ENCODE assay signal across 15 mouse cellular contexts in genomic region chr8:22056850-22057249, GRCm38 (mm10). TPM values are rescaled to one million over a fixed set of nuclear protein-coding genes. Genes with fewer than 3 reads are reported as not detected.
"Had no signal": no experiment of that assay in that cellular context is flagged by ENCODE, and none has a peak within 500 bp of the region (broad histone marks: within the 10 kb centered on the region; RNA-seq: fewer than 3 reads in every experiment).

No protein-coding gene starts in this region.

- ATAC-seq: intestine, postnatal 0 days had no signal

- H3K36me3 ChIP-seq: limb, embryonic 15.5 days; lung, embryonic 15.5 days; midbrain, embryonic 12.5 days; neural tube, embryonic 12.5 days; stomach, embryonic 15.5 days had no signal

- H3K27ac ChIP-seq: left cerebral cortex, adult 2 months; limb, embryonic 15.5 days; lung, embryonic 15.5 days; macrophage; midbrain, embryonic 12.5 days; neural tube, embryonic 12.5 days; stomach, embryonic 15.5 days had no signal

- DNase-seq: kidney, adult 8-10 months; kidney, postnatal 25 days; lung, postnatal 14 days; right cerebral cortex, postnatal 4 days; thymus, postnatal 36 days had no signal

- H3K9me3 ChIP-seq: limb, embryonic 15.5 days; lung, embryonic 15.5 days; megakaryocyte, embryonic 14.5 days; midbrain, embryonic 12.5 days; neural tube, embryonic 12.5 days; stomach, embryonic 15.5 days had no signal

- H3K4me2 ChIP-seq: limb, embryonic 15.5 days; lung, embryonic 15.5 days; midbrain, embryonic 12.5 days; neural tube, embryonic 12.5 days; stomach, embryonic 15.5 days had no signal

- H3K27me3 ChIP-seq: neural tube, embryonic 12.5 days; stomach, embryonic 15.5 days had no signal

- H3K4me1 ChIP-seq: stomach, embryonic 15.5 days had no signal

- H3K9ac ChIP-seq: limb, embryonic 15.5 days; lung, embryonic 15.5 days; midbrain, embryonic 12.5 days; neural tube, embryonic 12.5 days; stomach, embryonic 15.5 days had no signal

- H3K4me3 ChIP-seq: left cerebral cortex, adult 2 months; limb, embryonic 15.5 days; lung, embryonic 15.5 days; megakaryocyte, embryonic 14.5 days; midbrain, embryonic 12.5 days; neural tube, embryonic 12.5 days; stomach, embryonic 15.5 days had no signal

RNA-seq across cellular contexts. Expression of gene Atp7b, which starts 3.3 kb away (rescaled TPM):
- total RNA-seq: neutrophil, adult 5-6 weeks had no signal
- polyA plus RNA-seq: macrophage had no signal
